Mouse (Mus musculus): ENCODE data around the gene Gm49336. TPM values are rescaled to one million over a fixed set of nuclear protein-coding genes. Genes with fewer than 3 reads are reported as not detected.

Gene Gm49336
- polyA plus RNA-seq, 1 experiment, result not detected

GRCm38 (mm10) chr14:60209166-60209565 is 42.1 kb downstream of the Gm49336 start:
- Histone ChIP-seq H3K4me1 (ENCODE audit: control insufficient read depth, insufficient read depth, low read length) (no peaks in the 10 kb centered on the region), H3K4me3 (ENCODE audit: insufficient read depth, low read depth, low read length) (no peak overlapping the region), H3K27ac (ENCODE audit: insufficient read depth, low read depth, low read length) (no peak overlapping the region)
- TF ChIP-seq CTCF (IDR thresholded peaks at IDR 0.05; ENCODE audit: insufficient read depth, low read depth, low read length), result no peak
- TF ChIP-seq POLR2A (IDR thresholded peaks at IDR 0.05; ENCODE audit: insufficient read depth, low read depth, low read length), result no peak
- 89% methylated on average over 7 of the region's 7 CpGs for WGBS

GRCm38 (mm10) chr14:60204993-60205392 is 46.3 kb downstream of the Gm49336 start:
- TF ChIP-seq POLR2A (IDR thresholded peaks at IDR 0.05; ENCODE audit: insufficient read depth, low read depth, low read length) (no peak), CTCF (IDR thresholded peaks at IDR 0.05; ENCODE audit: insufficient read depth, low read depth, low read length) (no peak)
- no peaks in the 10 kb centered on the region for H3K4me1 ChIP-seq (ENCODE audit: control insufficient read depth, insufficient read depth, low read length)
- H3K4me3 ChIP-seq (ENCODE audit: insufficient read depth, low read depth, low read length), result no peak overlapping the region
- H3K27ac ChIP-seq (ENCODE audit: insufficient read depth, low read depth, low read length), result no peak overlapping the region
- WGBS, result 92% methylated on average over 6 of the region's 6 CpGs

DNA sequence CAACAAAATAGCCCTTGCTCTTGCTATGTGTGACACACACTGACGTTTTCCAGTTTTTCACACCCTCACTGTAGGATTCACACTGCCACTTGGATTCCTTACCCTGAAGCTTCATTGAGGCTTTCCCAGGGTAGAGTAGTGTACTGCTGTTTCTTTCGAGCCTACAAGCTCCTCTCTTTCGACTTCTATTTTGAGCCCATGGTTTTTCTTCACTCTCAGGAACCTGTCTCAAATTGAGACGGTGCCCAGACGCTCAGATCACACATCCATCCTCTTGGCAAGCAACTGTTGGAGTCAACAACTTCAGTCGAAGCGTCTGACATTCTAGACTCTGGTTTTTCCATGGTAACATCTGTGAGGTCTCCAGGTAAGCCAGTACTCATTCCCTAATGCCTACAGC is 54.4 kb downstream of the Gm49336 start, which contains the start of gene Atp8a2:
TSS of gene Atp8a2 (minus strand) at position 296 of the 400 bp plus-strand sequence.
- no peak for TF ChIP-seq CTCF (IDR thresholded peaks at IDR 0.05; ENCODE audit: insufficient read depth, low read depth, low read length)
- TF ChIP-seq POLR2A (IDR thresholded peaks at IDR 0.05; ENCODE audit: insufficient read depth, low read depth, low read length), result no peak
- Histone ChIP-seq H3K4me1 (ENCODE audit: control insufficient read depth, insufficient read depth, low read length) (no peaks in the 10 kb centered on the region), H3K27ac (ENCODE audit: insufficient read depth, low read depth, low read length) (no peak within 1 kb of the TSS), H3K4me3 (ENCODE audit: insufficient read depth, low read depth, low read length) (no peak within 1 kb of the TSS)
- 74% methylated on average over 7 of the region's 7 CpGs for WGBS

DNA sequence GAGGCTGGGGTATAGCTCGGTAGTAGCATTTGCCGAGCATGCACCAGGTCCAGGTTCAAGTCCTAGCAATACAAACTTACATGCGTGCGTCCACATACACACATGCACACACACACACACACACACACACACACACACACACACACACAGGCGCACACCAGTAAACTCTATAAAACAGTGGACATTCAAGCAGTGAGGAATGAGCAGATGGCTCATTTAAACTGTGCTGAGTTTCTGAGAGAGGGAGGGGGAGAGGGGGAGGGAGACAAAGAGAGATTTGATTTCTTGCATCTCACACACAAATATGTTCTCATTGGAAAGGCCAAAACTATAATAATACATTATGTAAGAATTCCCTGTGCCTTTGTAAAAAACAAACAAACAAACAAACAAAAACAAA is 55.3 kb downstream of the Gm49336 start:
- no peak for TF ChIP-seq POLR2A (IDR thresholded peaks at IDR 0.05; ENCODE audit: insufficient read depth, low read depth, low read length)
- no peak for TF ChIP-seq CTCF (IDR thresholded peaks at IDR 0.05; ENCODE audit: insufficient read depth, low read depth, low read length)
- no peak overlapping the region for H3K4me3 ChIP-seq (ENCODE audit: insufficient read depth, low read depth, low read length)
- 84% methylated on average over 5 of the region's 5 CpGs for WGBS
- no peak overlapping the region for H3K27ac ChIP-seq (ENCODE audit: insufficient read depth, low read depth, low read length)
- no peaks in the 10 kb centered on the region for H3K4me1 ChIP-seq (ENCODE audit: control insufficient read depth, insufficient read depth, low read length)

- H3K4me3 ChIP-seq (ENCODE audit: insufficient read depth, low read depth, low read length), result no peak overlapping the region
- 92% methylated on average over 1 of the region's 1 CpGs for WGBS
- no peak overlapping the region for H3K27ac ChIP-seq (ENCODE audit: insufficient read depth, low read depth, low read length)
- TF ChIP-seq POLR2A (IDR thresholded peaks at IDR 0.05; ENCODE audit: insufficient read depth, low read depth, low read length) (no peak), CTCF (IDR thresholded peaks at IDR 0.05; ENCODE audit: insufficient read depth, low read depth, low read length) (no peak)
- H3K4me1 ChIP-seq (ENCODE audit: control insufficient read depth, insufficient read depth, low read length), result no peaks in the 10 kb centered on the region
These were observed 56.7 kb downstream of the Gm49336 start for GRCm38 (mm10) chr14:60194606-60195005.

DNA sequence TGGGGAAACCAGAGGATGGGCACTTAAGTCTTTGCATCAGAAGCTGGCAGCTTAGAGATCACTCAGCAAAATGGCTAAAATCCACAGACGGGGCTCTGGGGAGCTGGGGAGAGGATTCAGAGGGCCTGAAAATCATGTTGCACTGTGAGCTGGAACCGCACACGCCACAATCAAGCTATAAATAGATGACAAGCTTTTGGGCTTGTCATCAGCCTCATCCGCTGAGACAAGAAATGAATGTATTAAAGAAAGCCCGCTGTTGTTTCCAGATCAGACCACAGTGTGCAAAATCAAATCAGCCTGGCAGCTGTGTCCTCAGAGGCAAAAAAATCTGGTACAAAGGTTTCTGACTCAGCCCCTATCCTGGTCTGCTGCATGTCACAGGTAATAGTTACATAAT is 61.5 kb downstream of the Gm49336 start:
- H3K27ac ChIP-seq (ENCODE audit: insufficient read depth, low read depth, low read length), result no peak overlapping the region

DNA sequence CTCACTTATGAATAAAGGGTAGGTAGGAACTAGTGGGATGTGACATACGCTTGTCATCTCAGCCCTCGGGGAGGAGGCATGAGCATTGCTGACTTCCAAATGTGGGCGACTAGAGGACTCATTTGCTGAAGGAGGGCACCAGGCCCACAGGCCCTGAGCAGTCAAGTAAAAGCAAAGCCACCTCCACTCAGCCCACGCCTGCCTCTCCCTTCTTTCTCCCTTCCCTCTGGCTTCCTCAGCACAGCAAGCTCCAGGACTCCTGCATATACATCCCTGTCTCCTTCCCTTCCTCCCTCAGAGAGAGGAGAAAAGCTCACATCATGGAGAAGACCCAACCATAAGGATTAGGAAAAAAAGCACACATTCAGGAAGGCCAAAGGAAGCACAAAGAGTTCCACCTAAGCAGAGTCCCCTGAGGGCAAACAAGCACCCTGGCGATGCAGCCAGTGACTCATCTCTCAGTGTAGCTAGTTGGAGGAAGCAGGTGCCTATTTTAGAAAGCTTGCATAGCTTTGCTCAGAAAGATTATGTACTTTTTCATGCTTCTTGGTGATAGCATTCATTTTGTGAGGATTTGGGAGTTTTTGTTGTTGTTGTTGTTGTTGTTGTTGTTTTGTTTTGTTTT is 63.0 kb downstream of the Gm49336 start:
- TF ChIP-seq POLR2A (IDR thresholded peaks at IDR 0.05; ENCODE audit: insufficient read depth, low read depth, low read length), result no peak
- 58% methylated on average over 5 of the region's 5 CpGs for WGBS
- H3K27ac ChIP-seq (ENCODE audit: insufficient read depth, low read depth, low read length), result peak overlapping the region; percentile 15
- H3K4me3 ChIP-seq (ENCODE audit: insufficient read depth, low read depth, low read length), result no peak overlapping the region
- peaks cover 4% of the 10 kb centered on the region for H3K4me1 ChIP-seq (ENCODE audit: control insufficient read depth, insufficient read depth, low read length)

More for the DNA sequence above, 61.5 kb downstream of the Gm49336 start:
- H3K4me1 ChIP-seq (ENCODE audit: control insufficient read depth, insufficient read depth, low read length), result peaks cover 4% of the 10 kb centered on the region
- no peak overlapping the region for H3K4me3 ChIP-seq (ENCODE audit: insufficient read depth, low read depth, low read length)
- 79% methylated on average over 5 of the region's 5 CpGs for WGBS
- TF ChIP-seq POLR2A (IDR thresholded peaks at IDR 0.05; ENCODE audit: insufficient read depth, low read depth, low read length) (no peak), CTCF (IDR thresholded peaks at IDR 0.05; ENCODE audit: insufficient read depth, low read depth, low read length) (no peak)

- Histone ChIP-seq H3K4me3 (ENCODE audit: insufficient read depth, low read depth, low read length) (no peak overlapping the region), H3K27ac (ENCODE audit: insufficient read depth, low read depth, low read length) (no peak overlapping the region), H3K4me1 (ENCODE audit: control insufficient read depth, insufficient read depth, low read length) (0 out of 2 replicates have a peak, but pooled peaks cover 4% of the 10 kb centered on the region)
- WGBS, result 98% methylated on average over 2 of the region's 2 CpGs
- no peak for TF ChIP-seq CTCF (IDR thresholded peaks at IDR 0.05; ENCODE audit: insufficient read depth, low read depth, low read length)
- no peak for TF ChIP-seq POLR2A (IDR thresholded peaks at IDR 0.05; ENCODE audit: insufficient read depth, low read depth, low read length)
These were observed 70.0 kb downstream of the Gm49336 start for GRCm38 (mm10) chr14:60181306-60181705.

DNA sequence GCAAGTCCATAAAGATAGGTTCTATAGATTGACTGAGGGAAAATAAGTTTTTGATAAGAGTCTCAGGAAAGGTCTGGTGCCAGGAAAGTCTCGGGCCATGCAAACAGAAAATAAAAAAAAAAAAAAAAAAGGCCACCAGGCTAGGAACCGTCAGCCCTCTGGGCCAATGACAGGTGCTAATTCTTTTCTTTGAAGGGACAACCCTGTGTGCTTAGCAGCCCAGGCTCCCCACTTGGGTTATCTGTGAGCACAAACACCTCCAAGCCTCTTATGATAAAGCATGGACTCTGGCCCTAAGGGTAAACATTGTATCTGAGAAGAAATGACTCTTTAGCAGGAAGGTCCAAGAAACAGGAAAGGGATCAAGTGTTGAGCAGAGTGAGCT is 72.7 kb downstream of the Gm49336 start:
- H3K4me3 ChIP-seq (ENCODE audit: insufficient read depth, low read depth, low read length), result no peak overlapping the region
- H3K27ac ChIP-seq (ENCODE audit: insufficient read depth, low read depth, low read length), result no peak overlapping the region
- H3K4me1 ChIP-seq (ENCODE audit: control insufficient read depth, insufficient read depth, low read length), result peaks cover 4% of the 10 kb centered on the region; the same call in 1 of the 2 replicates
- WGBS, result 56% methylated on average over 2 of the region's 2 CpGs
- TF ChIP-seq POLR2A (IDR thresholded peaks at IDR 0.05; ENCODE audit: insufficient read depth, low read depth, low read length) (no peak), CTCF (IDR thresholded peaks at IDR 0.05; ENCODE audit: insufficient read depth, low read depth, low read length) (no peak)
